Mouse (Mus musculus) right cerebral cortex, postnatal 14 days (tissue): ENCODE measurements around the gene Pax9.

Experiments
- DNase-seq: peaks from one replicate; pipeline ENCODE4 v3.0.0; 2022

Gene Pax9

GRCm38 (mm10) chr12:56691427-56692079, at the start of gene Pax9:
Pax9 (plus strand) TSS chr12:56691767.
- DNase-seq = no peak

GRCm38 (mm10) chr12:56669451-56670122, 22.0 kb upstream of the Pax9 start:
- DNase-seq = no peak

- no peak for DNase-seq
Observed at GRCm38 (mm10) chr12:56670795-56671194, 20.8 kb upstream of the Pax9 start.

- no peak for DNase-seq
Observed at GRCm38 (mm10) chr12:56674726-56675125, 16.8 kb upstream of the Pax9 start.

- no peak for DNase-seq
Observed at GRCm38 (mm10) chr12:56677620-56678019, 13.9 kb upstream of the Pax9 start.

- no peak for DNase-seq
Observed at GRCm38 (mm10) chr12:56681096-56681811, 10.3 kb upstream of the Pax9 start.

GRCm38 (mm10) chr12:56687640-56688481, 3.7 kb upstream of the Pax9 start:
- DNase-seq = no peak

GRCm38 (mm10) chr12:56688482-56688840, 3.1 kb upstream of the Pax9 start:
- no peak for DNase-seq

GRCm38 (mm10) chr12:56688920-56689319, 2.6 kb upstream of the Pax9 start:
- DNase-seq = no peak

GRCm38 (mm10) chr12:56689331-56689730, 2.2 kb upstream of the Pax9 start:
- DNase-seq = no peak

GRCm38 (mm10) chr12:56689736-56690135, 1.8 kb upstream of the Pax9 start:
- no peak for DNase-seq

GRCm38 (mm10) chr12:56690366-56690765, 1.2 kb upstream of the Pax9 start:
- DNase-seq = no peak

GRCm38 (mm10) chr12:56691001-56691400, 566 bp upstream of the Pax9 start:
- no peak for DNase-seq

- DNase-seq = no peak
Observed at GRCm38 (mm10) chr12:56692536-56692935, 969 bp downstream of the Pax9 start.

GRCm38 (mm10) chr12:56693411-56694098, 2.0 kb downstream of the Pax9 start:
- no peak for DNase-seq

- DNase-seq = no peak
Observed at GRCm38 (mm10) chr12:56694361-56694760, 2.8 kb downstream of the Pax9 start.

GRCm38 (mm10) chr12:56694936-56695335, 3.4 kb downstream of the Pax9 start:
- no peak for DNase-seq

GRCm38 (mm10) chr12:56695358-56696173, 4.0 kb downstream of the Pax9 start:
- DNase-seq = no peak

- DNase-seq = no peak
Observed at GRCm38 (mm10) chr12:56696174-56697010, 4.8 kb downstream of the Pax9 start.

- no peak for DNase-seq
Observed at GRCm38 (mm10) chr12:56697011-56697740, 5.6 kb downstream of the Pax9 start.
